Mouse (Mus musculus): ENCODE measurements around the gene Dct. TPM values are rescaled to one million over a fixed set of nuclear protein-coding genes. Genes with fewer than 3 reads are reported as not detected.

Dct gene
- polyA plus RNA-seq, 1 experiment from 2014 or later = 0.67 TPM

DNA sequence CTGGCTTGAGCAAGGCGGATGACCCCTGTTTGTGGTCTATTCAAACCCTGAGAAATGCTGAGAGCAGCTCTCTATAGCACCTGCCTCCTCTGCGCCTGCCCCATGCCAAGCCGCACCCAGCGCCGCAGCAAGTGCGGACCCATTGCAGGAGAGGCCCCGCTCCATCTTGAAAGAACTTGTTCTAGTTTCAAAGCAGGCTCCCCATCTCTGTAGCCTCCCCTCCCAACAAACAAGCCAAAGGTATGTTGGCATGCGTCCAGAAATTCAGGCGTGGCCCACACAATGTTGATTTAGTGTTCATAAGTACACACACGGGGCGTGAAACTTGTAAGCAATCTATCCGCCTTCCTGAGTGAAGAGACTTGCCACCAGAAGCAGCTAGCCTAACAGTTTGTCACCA lies 1.1 kb downstream of the Dct start:
- Histone ChIP-seq H3K36me3 (ENCODE audit: control insufficient read depth, insufficient read depth, low read length) (no peaks in the 10 kb centered on the region), H3K4me1 (ENCODE audit: control insufficient read depth, insufficient read depth, low read length) (peaks cover 9% of the 10 kb centered on the region), H3K9ac (ENCODE audit: low read depth, low read length) (no peak overlapping the region), H3K4me2 (ENCODE audit: low read length) (no peak overlapping the region), H3K27ac (ENCODE audit: low read length) (no peak overlapping the region), H3K9me3 (replicated peaks; ENCODE audit: control insufficient read depth, low read length, poor library complexity, severe bottlenecking) (no peaks in the 10 kb centered on the region), H3K27me3 (ENCODE audit: control insufficient read depth, insufficient read depth, low read depth, low read length) (peaks cover 3% of the 10 kb centered on the region), H3K4me3 (ENCODE audit: low read depth, low read length) (no peak overlapping the region)
- WGBS = 86% methylated on average over 12 of the region's 12 CpGs
- ATAC-seq = no peak

GRCm38 (mm10) chr14:118050431-118050830 lies 1.6 kb downstream of the Dct start:
- Histone ChIP-seq H3K4me1 (ENCODE audit: control insufficient read depth, insufficient read depth, low read length) (peaks cover 9% of the 10 kb centered on the region), H3K27ac (ENCODE audit: low read length) (no peak overlapping the region), H3K27me3 (ENCODE audit: control insufficient read depth, insufficient read depth, low read depth, low read length) (peaks cover 3% of the 10 kb centered on the region), H3K36me3 (ENCODE audit: control insufficient read depth, insufficient read depth, low read length) (no peaks in the 10 kb centered on the region), H3K9ac (ENCODE audit: low read depth, low read length) (no peak overlapping the region), H3K9me3 (replicated peaks; ENCODE audit: control insufficient read depth, low read length, poor library complexity, severe bottlenecking) (no peaks in the 10 kb centered on the region), H3K4me2 (ENCODE audit: low read length) (no peak overlapping the region), H3K4me3 (ENCODE audit: low read depth, low read length) (no peak overlapping the region)
- no peak for ATAC-seq
- 81% methylated on average over 10 of the region's 10 CpGs for WGBS

GRCm38 (mm10) chr14:118049648-118050238 lies 2.3 kb downstream of the Dct start:
- no peak overlapping the region for H3K4me3 ChIP-seq (ENCODE audit: low read depth, low read length)
- no peak overlapping the region for H3K9ac ChIP-seq (ENCODE audit: low read depth, low read length)
- peaks cover 9% of the 10 kb centered on the region for H3K4me1 ChIP-seq (ENCODE audit: control insufficient read depth, insufficient read depth, low read length)
- H3K27ac ChIP-seq (ENCODE audit: low read length) = no peak overlapping the region
- no peak for ATAC-seq
- no peak overlapping the region for H3K4me2 ChIP-seq (ENCODE audit: low read length)
- H3K9me3 ChIP-seq (replicated peaks; ENCODE audit: control insufficient read depth, low read length, poor library complexity, severe bottlenecking) = no peaks in the 10 kb centered on the region
- peaks cover 3% of the 10 kb centered on the region for H3K27me3 ChIP-seq (ENCODE audit: control insufficient read depth, insufficient read depth, low read depth, low read length)
- WGBS = 67% methylated on average over 12 of the region's 12 CpGs
- H3K36me3 ChIP-seq (ENCODE audit: control insufficient read depth, insufficient read depth, low read length) = no peaks in the 10 kb centered on the region

DNA sequence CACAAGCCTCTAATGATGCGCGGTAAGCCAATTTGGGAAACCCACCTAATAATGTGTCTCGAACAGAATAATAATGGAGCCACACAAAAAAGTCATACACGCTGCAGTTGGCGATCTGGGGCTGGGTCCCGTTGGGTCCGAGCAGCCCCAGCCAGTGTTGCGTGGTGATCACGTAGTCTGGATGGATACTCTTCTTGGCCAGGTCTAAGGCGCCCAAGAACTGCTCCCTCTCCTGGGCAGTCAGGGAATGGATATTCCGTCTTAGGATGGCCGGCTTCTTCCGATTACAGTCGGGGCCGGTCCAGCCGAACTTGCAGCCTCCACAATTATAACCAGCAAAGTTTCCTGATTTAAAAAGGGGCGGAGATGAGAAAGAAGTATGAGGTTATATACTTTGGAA lies 9.1 kb downstream of the Dct start:
- ATAC-seq = no peak
- Histone ChIP-seq H3K4me3 (ENCODE audit: low read depth, low read length) (no peak overlapping the region), H3K9me3 (replicated peaks; ENCODE audit: control insufficient read depth, low read length, poor library complexity, severe bottlenecking) (no peaks in the 10 kb centered on the region), H3K36me3 (ENCODE audit: control insufficient read depth, insufficient read depth, low read length) (no peaks in the 10 kb centered on the region), H3K4me1 (ENCODE audit: control insufficient read depth, insufficient read depth, low read length) (peaks cover 4% of the 10 kb centered on the region), H3K4me2 (ENCODE audit: low read length) (no peak overlapping the region), H3K27me3 (ENCODE audit: control insufficient read depth, insufficient read depth, low read depth, low read length) (no peaks in the 10 kb centered on the region; the same call in 1 of the 2 replicates), H3K9ac (ENCODE audit: low read depth, low read length) (no peak overlapping the region), H3K27ac (ENCODE audit: low read length) (no peak overlapping the region)
- WGBS = 67% methylated on average over 17 of the region's 17 CpGs

DNA sequence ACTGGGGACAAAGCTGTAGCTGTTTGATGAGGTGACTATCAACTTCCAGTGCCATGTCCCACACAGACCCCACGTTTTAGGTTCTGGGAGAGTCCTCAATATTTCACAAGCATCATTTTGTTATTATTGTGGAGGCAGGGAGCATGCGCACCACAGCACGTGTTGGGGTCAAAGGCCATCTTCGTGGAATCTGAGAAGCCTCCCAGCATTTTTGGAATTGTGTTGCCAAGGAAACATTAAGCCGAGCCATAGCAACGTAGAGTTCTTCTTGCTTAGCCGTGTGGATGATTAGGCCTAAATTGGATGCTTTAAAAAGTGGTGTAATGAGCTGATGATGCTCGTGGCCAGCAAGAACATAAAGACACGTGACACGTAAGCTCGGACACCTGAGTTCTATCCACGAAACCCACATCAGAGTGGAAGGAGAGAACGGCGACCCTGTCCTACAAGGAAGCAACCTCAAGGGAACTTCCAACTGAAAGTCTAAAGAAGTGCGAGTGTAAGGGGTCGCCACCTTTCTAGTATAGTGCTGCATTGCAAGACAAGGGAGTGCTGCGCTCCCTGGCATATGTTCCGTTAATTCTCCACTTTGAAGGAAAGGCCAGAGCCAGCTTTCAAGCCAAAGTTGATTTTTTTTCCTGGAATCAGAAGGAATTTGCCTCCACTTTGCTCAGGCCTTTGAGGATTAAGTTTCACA lies 9.8 kb downstream of the Dct start:
- Histone ChIP-seq H3K27ac (ENCODE audit: low read length) (no peak overlapping the region), H3K4me2 (ENCODE audit: low read length) (no peak overlapping the region), H3K27me3 (ENCODE audit: control insufficient read depth, insufficient read depth, low read depth, low read length) (no peaks in the 10 kb centered on the region; the same call in 1 of the 2 replicates), H3K36me3 (ENCODE audit: control insufficient read depth, insufficient read depth, low read length) (no peaks in the 10 kb centered on the region), H3K4me3 (ENCODE audit: low read depth, low read length) (no peak overlapping the region), H3K9me3 (replicated peaks; ENCODE audit: control insufficient read depth, low read length, poor library complexity, severe bottlenecking) (no peaks in the 10 kb centered on the region), H3K4me1 (ENCODE audit: control insufficient read depth, insufficient read depth, low read length) (peaks cover 4% of the 10 kb centered on the region), H3K9ac (ENCODE audit: low read depth, low read length) (no peak overlapping the region)
- WGBS = 43% methylated on average over 18 of the region's 18 CpGs
- ATAC-seq = no peak

GRCm38 (mm10) chr14:118040550-118041250 lies 11.3 kb downstream of the Dct start:
- Histone ChIP-seq H3K27me3 (ENCODE audit: control insufficient read depth, insufficient read depth, low read depth, low read length) (no peaks in the 10 kb centered on the region; the same call in 1 of the 2 replicates), H3K27ac (ENCODE audit: low read length) (no peak overlapping the region), H3K9me3 (replicated peaks; ENCODE audit: control insufficient read depth, low read length, poor library complexity, severe bottlenecking) (no peaks in the 10 kb centered on the region), H3K36me3 (ENCODE audit: control insufficient read depth, insufficient read depth, low read length) (no peaks in the 10 kb centered on the region), H3K4me1 (ENCODE audit: control insufficient read depth, insufficient read depth, low read length) (peaks cover 4% of the 10 kb centered on the region), H3K4me3 (ENCODE audit: low read depth, low read length) (no peak overlapping the region), H3K4me2 (ENCODE audit: low read length) (no peak overlapping the region), H3K9ac (ENCODE audit: low read depth, low read length) (no peak overlapping the region)
- ATAC-seq = no peak
- 84% methylated on average over 7 of the region's 7 CpGs for WGBS

DNA sequence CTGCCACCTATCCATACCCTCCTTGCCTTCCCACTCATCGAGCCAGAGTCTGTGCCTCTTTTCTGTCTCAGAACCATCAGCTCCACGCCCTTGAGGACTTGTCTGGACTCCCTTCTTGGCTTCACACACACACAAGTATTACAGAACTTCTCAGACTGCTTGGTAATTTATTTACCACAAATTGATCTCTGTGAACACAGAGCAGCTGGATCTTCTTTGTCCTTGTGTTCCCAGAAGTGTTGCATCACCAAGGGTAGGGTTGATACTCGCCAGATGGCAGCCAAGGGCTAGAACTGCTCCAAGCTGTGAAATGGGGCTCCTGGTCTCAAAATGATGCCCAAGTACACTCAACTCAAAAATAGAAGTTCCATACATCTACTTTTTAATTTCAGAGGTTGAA lies 13.0 kb downstream of the Dct start:
- no peak overlapping the region for H3K4me3 ChIP-seq (ENCODE audit: low read depth, low read length)
- H3K9ac ChIP-seq (ENCODE audit: low read depth, low read length) = no peak overlapping the region
- H3K4me1 ChIP-seq (ENCODE audit: control insufficient read depth, insufficient read depth, low read length) = peaks cover 4% of the 10 kb centered on the region
- ATAC-seq = no peak
- H3K4me2 ChIP-seq (ENCODE audit: low read length) = no peak overlapping the region
- H3K27me3 ChIP-seq (ENCODE audit: control insufficient read depth, insufficient read depth, low read depth, low read length) = no peaks in the 10 kb centered on the region; the same call in 1 of the 2 replicates
- 88% methylated on average over 3 of the region's 3 CpGs for WGBS
- H3K9me3 ChIP-seq (replicated peaks; ENCODE audit: control insufficient read depth, low read length, poor library complexity, severe bottlenecking) = no peaks in the 10 kb centered on the region
- no peaks in the 10 kb centered on the region for H3K36me3 ChIP-seq (ENCODE audit: control insufficient read depth, insufficient read depth, low read length)
- H3K27ac ChIP-seq (ENCODE audit: low read length) = no peak overlapping the region

DNA sequence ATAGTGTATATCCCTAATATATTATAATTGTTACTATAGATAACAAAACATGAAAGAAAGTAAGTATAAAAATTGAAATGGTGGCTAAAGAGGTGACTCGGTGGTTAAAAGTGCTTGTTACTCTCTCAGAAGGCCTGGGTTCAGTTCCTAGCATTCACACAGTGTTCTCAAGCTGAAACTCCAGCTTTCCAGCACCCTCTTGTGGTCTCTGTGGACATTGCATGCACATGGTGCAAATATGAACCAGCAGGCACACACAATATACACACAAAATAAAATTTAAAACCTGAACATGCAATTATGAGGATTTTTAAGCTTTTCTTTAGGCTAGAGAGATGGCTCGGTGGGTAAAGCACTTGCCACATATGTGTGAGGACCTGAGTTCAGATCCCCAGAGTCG lies 24.5 kb downstream of the Dct start:
- peaks cover 15% of the 10 kb centered on the region; the same call in 1 of the 2 replicates for H3K9me3 ChIP-seq (replicated peaks; ENCODE audit: control insufficient read depth, low read length, poor library complexity, severe bottlenecking)
- no peaks in the 10 kb centered on the region for H3K4me1 ChIP-seq (ENCODE audit: control insufficient read depth, insufficient read depth, low read length)
- 98% methylated on average over 3 of the region's 3 CpGs for WGBS
- no peak overlapping the region for H3K27ac ChIP-seq (ENCODE audit: low read length)
- no peak overlapping the region for H3K9ac ChIP-seq (ENCODE audit: low read depth, low read length)
- ATAC-seq = no peak
- no peak overlapping the region for H3K4me2 ChIP-seq (ENCODE audit: low read length)
- no peaks in the 10 kb centered on the region for H3K27me3 ChIP-seq (ENCODE audit: control insufficient read depth, insufficient read depth, low read depth, low read length)
- no peak overlapping the region for H3K4me3 ChIP-seq (ENCODE audit: low read depth, low read length)
- no peaks in the 10 kb centered on the region for H3K36me3 ChIP-seq (ENCODE audit: control insufficient read depth, insufficient read depth, low read length)

Measured in midbrain, embryonic 16.5 days (tissue).